Mouse (Mus musculus) forebrain, postnatal 0 days (tissue): ENCODE measurements around the gene Cmah. TPM values are rescaled to one million over a fixed set of nuclear protein-coding genes. Genes with fewer than 3 reads are reported as not detected.

ENCODE experiments used
- ATAC-seq: fragments of 200-750 bp; cut with Nextera tagmentation; 2 replicates; pipeline ENCODE4 v1.8.0; 2017; ENCODE audit warnings: mild to moderate bottlenecking, moderate library complexity
- DNase-seq: peaks from one replicate; pipeline ENCODE4 v3.0.0-alpha.2; 2015
- H3K27ac ChIP-seq: fragments of 300-500 bp; sonication (generic); 2 replicates; pipeline ENCODE4 v1.5.1; 2014; ENCODE audit warnings: low read depth, mild to moderate bottlenecking, antibody characterized with exemption, low read length, moderate library complexity, mixed read lengths
- H3K27me3 ChIP-seq: fragments of 300-500 bp; sonication (generic); 2 replicates; pipeline ENCODE4 v1.6.1; 2014; ENCODE audit warnings: mild to moderate bottlenecking, low read length, mixed read lengths; ENCODE audit not compliant: insufficient read depth
- H3K36me3 ChIP-seq: fragments of 300-500 bp; sonication (generic); 2 replicates; pipeline ENCODE4 v1.6.1; 2014; ENCODE audit warnings: mild to moderate bottlenecking, moderate library complexity; ENCODE audit not compliant: insufficient read depth
- H3K4me1 ChIP-seq: fragments of 300-500 bp; sonication (generic); 2 replicates; pipeline ENCODE4 v1.6.1; 2014; ENCODE audit warnings: antibody characterized with exemption; ENCODE audit not compliant: insufficient read depth
- H3K4me2 ChIP-seq: fragments of 300-500 bp; sonication (generic); 2 replicates; pipeline ENCODE4 v1.6.1; 2014; ENCODE audit warnings: low read depth, mild to moderate bottlenecking, moderate library complexity
- H3K4me3 ChIP-seq: fragments of 300-500 bp; sonication (generic); 2 replicates; pipeline ENCODE4 v1.5.1; 2014; ENCODE audit warnings: low read depth, low read length, mixed read lengths
- H3K9ac ChIP-seq: fragments of 300-500 bp; sonication (generic); 2 replicates; pipeline ENCODE4 v1.6.1; 2014; ENCODE audit warnings: mild to moderate bottlenecking
- H3K9me3 ChIP-seq: fragments of 300-500 bp; sonication (generic); 2 replicates; pipeline ENCODE4 v1.6.1; 2016; ENCODE audit warnings: low read length
- CTCF ChIP-seq: sonication (generic); IDR thresholded peaks from 2 replicates; pipeline ENCODE4 v1.5.1; 2016; ENCODE audit warnings: antibody characterized with exemption, control low read depth, low read depth
- WGBS: fragments of 180-500 bp; shearing (Covaris S2); extraction: QIAGEN DNeasy Blood & Tissue Kit; methylation state at CpG from one replicate; pipeline ENCODE4 v1.1.7; 2014; 5-methylcytosine and 5-hydroxymethylcytosine counted together
- polyA plus RNA-seq: library from polyadenylated mRNA; unstranded; fragments of >200 nt; fragmentation: Nextera tagmentation; extraction: Ambion mirVana; gene quantifications from 2 replicates; pipeline ENCODE4 v1.2.1, GENCODE M21; 2015
- total RNA-seq: library from RNA; depleted of rRNA; stranded (reverse); fragments of >200 nt; gene quantifications from 2 replicates; pipeline ENCODE4 v1.2.3, GENCODE M21; 2014

The Cmah gene
- total and polyA plus RNA-seq, 2 experiments from 2014 or later: 0.08 TPM; not detected in 1

DNA sequence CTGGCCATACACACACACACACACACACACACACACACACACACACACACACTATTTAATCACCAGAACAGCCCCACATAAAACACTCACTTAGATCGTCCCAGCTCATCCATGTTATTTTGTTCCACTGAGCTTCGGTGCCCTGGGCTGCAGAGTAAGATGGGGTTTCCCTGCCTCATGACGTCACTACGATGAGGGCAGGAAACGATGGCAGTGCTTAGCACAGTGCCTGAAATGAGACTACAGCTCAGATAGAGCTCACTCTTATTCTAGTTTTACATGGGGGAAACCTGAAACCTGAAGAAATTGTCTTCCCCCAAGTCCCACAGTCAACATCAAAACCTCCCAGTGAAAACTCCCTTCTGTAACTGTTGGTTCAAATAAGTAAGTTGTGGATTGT, 159.9 kb downstream of the Cmah start:
- DNase-seq: no peak
- Histone ChIP-seq H3K27ac (no peak overlapping the region), H3K4me2 (no peak overlapping the region), H3K4me3 (no peak overlapping the region), H3K9ac (no peak overlapping the region), H3K9me3 (no peaks in the 10 kb centered on the region), H3K36me3 (no peaks in the 10 kb centered on the region), H3K27me3 (no peaks in the 10 kb centered on the region), H3K4me1 (no peaks in the 10 kb centered on the region)
- no peak for ATAC-seq
- TF ChIP-seq CTCF: no peak
- WGBS: 93% methylated on average over 5 of the region's 5 CpGs

GRCm38 (mm10) chr13:24487546-24487945, 160.3 kb downstream of the Cmah start:
- peak; percentile 40; the same call in 1 of the 2 replicates for ATAC-seq
- no peaks in the 10 kb centered on the region for H3K4me1 ChIP-seq
- H3K9ac ChIP-seq: no peak overlapping the region
- H3K27ac ChIP-seq: no peak overlapping the region
- no peaks in the 10 kb centered on the region for H3K27me3 ChIP-seq
- DNase-seq: no peak
- H3K36me3 ChIP-seq: no peaks in the 10 kb centered on the region
- TF ChIP-seq CTCF: no peak
- no peak overlapping the region for H3K4me3 ChIP-seq
- no peak overlapping the region for H3K4me2 ChIP-seq
- 88% methylated on average over 5 of the region's 5 CpGs for WGBS
- no peaks in the 10 kb centered on the region for H3K9me3 ChIP-seq

- no peak overlapping the region for H3K4me3 ChIP-seq
- WGBS: 91% methylated on average over 4 of the region's 4 CpGs
- H3K9me3 ChIP-seq: no peaks in the 10 kb centered on the region
- H3K27ac ChIP-seq: no peak overlapping the region
- no peaks in the 10 kb centered on the region for H3K36me3 ChIP-seq
- no peaks in the 10 kb centered on the region for H3K4me1 ChIP-seq
- TF ChIP-seq CTCF: no peak
- no peak for DNase-seq
- H3K27me3 ChIP-seq: no peaks in the 10 kb centered on the region
- H3K4me2 ChIP-seq: no peak overlapping the region
- ATAC-seq: no peak
- no peak overlapping the region for H3K9ac ChIP-seq
Observed at GRCm38 (mm10) chr13:24488526-24489070, 161.4 kb downstream of the Cmah start.

- 68% methylated on average over 3 of the region's 3 CpGs for WGBS
- Histone ChIP-seq H3K36me3 (no peaks in the 10 kb centered on the region), H3K9me3 (no peaks in the 10 kb centered on the region), H3K4me2 (no peak overlapping the region), H3K27me3 (no peaks in the 10 kb centered on the region), H3K4me1 (no peaks in the 10 kb centered on the region), H3K4me3 (no peak overlapping the region), H3K27ac (no peak overlapping the region), H3K9ac (no peak overlapping the region)
- no peak for ATAC-seq
- TF ChIP-seq CTCF: no peak
- no peak for DNase-seq
Observed at GRCm38 (mm10) chr13:24489515-24489914, 162.3 kb downstream of the Cmah start.

- WGBS: 70% methylated on average over 3 of the region's 3 CpGs
- no peak overlapping the region for H3K27ac ChIP-seq
- H3K4me1 ChIP-seq: no peaks in the 10 kb centered on the region
- H3K4me3 ChIP-seq: no peak overlapping the region
- no peaks in the 10 kb centered on the region for H3K27me3 ChIP-seq
- no peaks in the 10 kb centered on the region for H3K36me3 ChIP-seq
- no peak overlapping the region for H3K4me2 ChIP-seq
- H3K9me3 ChIP-seq: no peaks in the 10 kb centered on the region
- DNase-seq (no peak), ATAC-seq (no peak)
- no peak overlapping the region for H3K9ac ChIP-seq
- TF ChIP-seq CTCF: no peak
Observed at GRCm38 (mm10) chr13:24490041-24490440, 162.8 kb downstream of the Cmah start.

- no peak for TF ChIP-seq CTCF
- Histone ChIP-seq H3K4me3 (no peak overlapping the region), H3K27ac (no peak overlapping the region), H3K4me2 (no peak overlapping the region), H3K4me1 (no peaks in the 10 kb centered on the region), H3K9me3 (no peaks in the 10 kb centered on the region), H3K27me3 (no peaks in the 10 kb centered on the region), H3K36me3 (no peaks in the 10 kb centered on the region), H3K9ac (no peak overlapping the region)
- ATAC-seq (no peak), DNase-seq (no peak)
- WGBS: 71% methylated on average over 3 of the region's 3 CpGs
Observed at GRCm38 (mm10) chr13:24491101-24491500, 163.9 kb downstream of the Cmah start.

GRCm38 (mm10) chr13:24493784-24494183, 166.6 kb downstream of the Cmah start:
- 78% methylated on average over 3 of the region's 3 CpGs for WGBS
- DNase-seq (peak; percentile 49), ATAC-seq (peak; percentile 84)
- H3K36me3 ChIP-seq: no peaks in the 10 kb centered on the region
- H3K9ac ChIP-seq: no peak overlapping the region
- no peaks in the 10 kb centered on the region for H3K27me3 ChIP-seq
- no peak for TF ChIP-seq CTCF
- no peaks in the 10 kb centered on the region for H3K9me3 ChIP-seq
- no peaks in the 10 kb centered on the region for H3K4me1 ChIP-seq
- H3K27ac ChIP-seq: no peak overlapping the region
- no peak overlapping the region for H3K4me2 ChIP-seq
- no peak overlapping the region for H3K4me3 ChIP-seq
